ENCODE assay signal across 8 mouse cellular contexts in genomic region chr6:124965747-124966146, GRCm38 (mm10). TPM values are rescaled to one million over a fixed set of nuclear protein-coding genes. Genes with fewer than 3 reads are reported as not detected.
A peak's percentile ranks its signal among the peaks of the same experiment; 100 is the strongest.
DNase-seq lines count a peak whose midpoint lies in the region; ATAC-seq and TF ChIP-seq lines count a peak whose summit lies in the region.

No protein-coding gene starts in this region.

- H3K9me3 ChIP-seq in kidney, postnatal 0 days (replicated peaks; ENCODE audit: low read length), result no peaks in the 10 kb centered on the region
- H3K9me3 ChIP-seq in forebrain, embryonic 16.5 days (ENCODE audit: control insufficient read depth, low read length), result 0 out of 2 replicates have a peak, but pooled peaks cover 3% of the 10 kb centered on the region
- H3K9me3 ChIP-seq in midbrain, embryonic 11.5 days (ENCODE audit: control insufficient read depth, low read length), result peaks cover 2% of the 10 kb centered on the region; the same call in 1 of the 2 replicates

- DNase-seq in kidney, postnatal 0 days (ENCODE audit: low spot score), result peak; percentile 4
- no peak for DNase-seq in kidney, postnatal 25 days
- DNase-seq in NIH3T3 (ENCODE audit: low read depth), result peak; percentile 61
- DNase-seq in midbrain, embryonic 11.5 days (ENCODE audit: low spot score, missing footprints), result no peak
- DNase-seq in adrenal gland, adult 18-20 months (ENCODE audit: low spot score in 2 of 2), result no peak
- DNase-seq in right cerebral cortex, postnatal 36 days (ENCODE audit: low spot score in 2 of 2), result no peak
- DNase-seq in ovary, adult 18-20 months (ENCODE audit: low spot score), result no peak

- no peak for ATAC-seq in kidney, postnatal 0 days (replicated peaks; ENCODE audit: low FRiP score, low read depth)
- ATAC-seq in forebrain, embryonic 16.5 days, result no peak; the same call in 1 of the 2 replicates
- no peak for ATAC-seq in midbrain, embryonic 11.5 days (ENCODE audit: low FRiP score)

- WGBS in kidney, postnatal 0 days, result 11% methylated on average over 15 of the region's 15 CpGs
- 17% methylated on average over 15 of the region's 15 CpGs for WGBS in forebrain, embryonic 16.5 days
- WGBS in midbrain, embryonic 11.5 days, result 13% methylated on average over 15 of the region's 15 CpGs

- peak overlapping the region; percentile 76 for H3K9ac ChIP-seq in kidney, postnatal 0 days (ENCODE audit: low read depth, low read length)
- H3K9ac ChIP-seq in forebrain, embryonic 16.5 days (replicated peaks; ENCODE audit: low read depth, low read length), result peak overlapping the region; percentile 82
- peak overlapping the region; percentile 96 for H3K9ac ChIP-seq in midbrain, embryonic 11.5 days (ENCODE audit: low read length)

- H3K27me3 ChIP-seq in kidney, postnatal 0 days (ENCODE audit: insufficient read depth, low read length), result no peaks in the 10 kb centered on the region
- no peaks in the 10 kb centered on the region for H3K27me3 ChIP-seq in forebrain, embryonic 16.5 days (replicated peaks; ENCODE audit: control insufficient read depth, insufficient read depth, low read length)
- H3K27me3 ChIP-seq in midbrain, embryonic 11.5 days (ENCODE audit: control insufficient read depth, insufficient read depth, low read length), result no peaks in the 10 kb centered on the region

- peak overlapping the region; percentile 92 for H3K27ac ChIP-seq in kidney, postnatal 0 days
- peak overlapping the region; percentile 85 for H3K27ac ChIP-seq in forebrain, embryonic 16.5 days (ENCODE audit: low read length)
- peak overlapping the region; percentile 75 for H3K27ac ChIP-seq in midbrain, embryonic 11.5 days (ENCODE audit: low read depth, low read length)

- H3K36me3 ChIP-seq in kidney, postnatal 0 days (ENCODE audit: insufficient read depth, low read length), result peaks cover 4% of the 10 kb centered on the region
- peaks cover 1% of the 10 kb centered on the region; the same call in 1 of the 2 replicates for H3K36me3 ChIP-seq in forebrain, embryonic 16.5 days (ENCODE audit: control insufficient read depth, insufficient read depth)
- peaks cover 5% of the 10 kb centered on the region; the same call in 1 of the 2 replicates for H3K36me3 ChIP-seq in midbrain, embryonic 11.5 days (ENCODE audit: control insufficient read depth, insufficient read depth, low read length)

- H3K4me2 ChIP-seq in kidney, postnatal 0 days (ENCODE audit: low read length), result peak overlapping the region; percentile 75
- H3K4me2 ChIP-seq in forebrain, embryonic 16.5 days (ENCODE audit: low read length), result peak overlapping the region; percentile 99
- H3K4me2 ChIP-seq in midbrain, embryonic 11.5 days, result peak overlapping the region; percentile 91

- no peak for TF ChIP-seq CTCF in kidney, postnatal 0 days (IDR thresholded peaks at IDR 0.05; ENCODE audit: low read depth)

- H3K4me1 ChIP-seq in kidney, postnatal 0 days (replicated peaks; ENCODE audit: insufficient read depth, low read length), result peaks cover 7% of the 10 kb centered on the region; the same call in 1 of the 2 replicates
- peaks cover 13% of the 10 kb centered on the region for H3K4me1 ChIP-seq in forebrain, embryonic 16.5 days (replicated peaks; ENCODE audit: control insufficient read depth, insufficient read depth, low read length)
- peaks cover 10% of the 10 kb centered on the region for H3K4me1 ChIP-seq in midbrain, embryonic 11.5 days (ENCODE audit: control insufficient read depth, insufficient read depth, low read length)

- peak overlapping the region; percentile 56 for H3K4me3 ChIP-seq in kidney, postnatal 0 days (replicated peaks; ENCODE audit: low read depth, low read length)
- peak overlapping the region; percentile 71 for H3K4me3 ChIP-seq in forebrain, embryonic 16.5 days (replicated peaks; ENCODE audit: low read length)
- peak overlapping the region; percentile 84 for H3K4me3 ChIP-seq in midbrain, embryonic 11.5 days (ENCODE audit: low read depth, low read length)

RNA-seq across cellular contexts. Expression of gene Cops7a, which starts 0.4 kb away (rescaled TPM):
- polyA plus RNA-seq in kidney, postnatal 0 days (2015; fragmentation: Nextera tagmentation; extraction: Ambion mirVana), result 153 and 157 TPM in 2 replicates
- polyA plus RNA-seq in forebrain, embryonic 16.5 days (2015; fragmentation: Nextera tagmentation; extraction: Ambion mirVana), result 94.4 and 96.7 TPM in 2 replicates
- 105 and 112 TPM in 2 replicates for polyA plus RNA-seq in midbrain, embryonic 11.5 days (2014; fragmentation: Nextera tagmentation; extraction: Ambion mirVana)
- total RNA-seq in adrenal gland, adult 18-20 months (2021), result 100 to 1,000 TPM; 112 to 141 TPM

RNA-seq across cellular contexts. Expression of gene Pianp, which starts 30.7 kb away (rescaled TPM):
- polyA plus RNA-seq in kidney, postnatal 0 days (2015; fragmentation: Nextera tagmentation; extraction: Ambion mirVana), result 2.0 and 2.1 TPM in 2 replicates
- 36.6 and 44.7 TPM in 2 replicates for polyA plus RNA-seq in forebrain, embryonic 16.5 days (2015; fragmentation: Nextera tagmentation; extraction: Ambion mirVana)
- polyA plus RNA-seq in midbrain, embryonic 11.5 days (2014; fragmentation: Nextera tagmentation; extraction: Ambion mirVana), result 1.2 and 1.6 TPM in 2 replicates
- total RNA-seq in adrenal gland, adult 18-20 months (2021), result 1 to 10 TPM; 1.6 to 3.0 TPM

RNA-seq across cellular contexts. Expression of gene Mlf2, which starts 34.6 kb away (rescaled TPM):
- polyA plus RNA-seq in kidney, postnatal 0 days (2015; fragmentation: Nextera tagmentation; extraction: Ambion mirVana), result 348 and 352 TPM in 2 replicates
- polyA plus RNA-seq in forebrain, embryonic 16.5 days (2015; fragmentation: Nextera tagmentation; extraction: Ambion mirVana), result 459 and 463 TPM in 2 replicates
- polyA plus RNA-seq in midbrain, embryonic 11.5 days (2014; fragmentation: Nextera tagmentation; extraction: Ambion mirVana), result 430 and 435 TPM in 2 replicates
- 100 to 1,000 TPM; 298 to 321 TPM for total RNA-seq in adrenal gland, adult 18-20 months (2021)

RNA-seq across cellular contexts. Expression of gene Zfp384, which starts 43.2 kb away (rescaled TPM):
- 11.3 and 11.4 TPM in 2 replicates for polyA plus RNA-seq in kidney, postnatal 0 days (2015; fragmentation: Nextera tagmentation; extraction: Ambion mirVana)
- polyA plus RNA-seq in forebrain, embryonic 16.5 days (2015; fragmentation: Nextera tagmentation; extraction: Ambion mirVana), result 15.2 and 19.0 TPM in 2 replicates
- 9.3 and 9.9 TPM in 2 replicates for polyA plus RNA-seq in midbrain, embryonic 11.5 days (2014; fragmentation: Nextera tagmentation; extraction: Ambion mirVana)
- 10 to 100 TPM; 56.0 to 56.1 TPM for total RNA-seq in adrenal gland, adult 18-20 months (2021)

RNA-seq across cellular contexts. Expression of gene Ptms, which starts 45.8 kb away (rescaled TPM):
- polyA plus RNA-seq in kidney, postnatal 0 days (2015; fragmentation: Nextera tagmentation; extraction: Ambion mirVana), result 359 and 399 TPM in 2 replicates
- 666 and 701 TPM in 2 replicates for polyA plus RNA-seq in forebrain, embryonic 16.5 days (2015; fragmentation: Nextera tagmentation; extraction: Ambion mirVana)
- 258 and 288 TPM in 2 replicates for polyA plus RNA-seq in midbrain, embryonic 11.5 days (2014; fragmentation: Nextera tagmentation; extraction: Ambion mirVana)
- 100 to 1,000 TPM; 770 to 874 TPM for total RNA-seq in adrenal gland, adult 18-20 months (2021)

Comparison
In these comparisons a context has a peak if more than half of its experiments do, and no peak if none do; other contexts are left out.
1. DNase-seq: peak in kidney, postnatal 0 days (single experiment) and NIH3T3 (single experiment); none in kidney, postnatal 25 days (0 of 2), midbrain, embryonic 11.5 days (single experiment), adrenal gland, adult 18-20 months (0 of 2), right cerebral cortex, postnatal 36 days (0 of 2) and ovary, adult 18-20 months (single experiment).
2. RNA of gene Pianp, which starts 30.7 kb away (polyA plus RNA-seq): 36.6 to 44.7 TPM in forebrain, embryonic 16.5 days; 2.0 to 2.1 TPM in kidney, postnatal 0 days and 1.2 to 1.6 TPM in midbrain, embryonic 11.5 days; every median in the first group is over 10 times any median in the second.
3. Peak in every context shown above with its lines, with median percentiles within 50 percentile points of each other: H3K27ac ChIP-seq, H3K4me2 ChIP-seq, H3K4me3 ChIP-seq and H3K9ac ChIP-seq.